Mouse (Mus musculus) liver, embryonic 11.5 days (tissue): ENCODE results near the gene Mal. TPM values are rescaled to one million over a fixed set of nuclear protein-coding genes. Genes with fewer than 3 reads are reported as not detected.

Experiments
- ATAC-seq: fragments of 200-750 bp; cut with Nextera tagmentation; replicated peaks from 2 replicates; pipeline ENCODE4 v1.8.0; 2017; ENCODE audit warnings: moderate number of reproducible peaks, mild to moderate bottlenecking, moderate TSS enrichment, moderate library complexity; ENCODE audit not compliant: low FRiP score
- DNase-seq: peaks from one replicate; pipeline ENCODE4 v3.0.0-alpha.2; 2017; ENCODE audit warnings: low spot score
- H3K27ac ChIP-seq: fragments of 300-500 bp; sonication (generic); 2 replicates; pipeline ENCODE4 v1.5.1; 2014; ENCODE audit warnings: mild to moderate bottlenecking, low read depth, low read length, control low read depth
- H3K27me3 ChIP-seq: fragments of 300-500 bp; sonication (generic); replicated peaks from 2 replicates; pipeline ENCODE4 v1.6.1; 2014; ENCODE audit warnings: low read length, mixed read lengths; ENCODE audit not compliant: control insufficient read depth, insufficient read depth
- H3K36me3 ChIP-seq: fragments of 300-500 bp; sonication (generic); 2 replicates; pipeline ENCODE4 v1.6.1; 2014; ENCODE audit warnings: mild to moderate bottlenecking, low read length, moderate library complexity, mixed read lengths; ENCODE audit not compliant: control insufficient read depth, insufficient read depth
- H3K4me1 ChIP-seq: fragments of 300-500 bp; sonication (generic); replicated peaks from 2 replicates; pipeline ENCODE4 v1.6.1; 2014; ENCODE audit warnings: low read length, mixed read lengths; ENCODE audit not compliant: control insufficient read depth, insufficient read depth
- H3K4me2 ChIP-seq: fragments of 300-500 bp; sonication (generic); 2 replicates; pipeline ENCODE4 v1.6.1; 2014; ENCODE audit warnings: mild to moderate bottlenecking, control low read depth, moderate library complexity
- H3K4me3 ChIP-seq: fragments of 300-500 bp; sonication (generic); 2 replicates; pipeline ENCODE4 v1.5.1; 2014; ENCODE audit warnings: low read depth, low read length, control low read depth
- H3K9ac ChIP-seq: fragments of 300-500 bp; sonication (generic); 2 replicates; pipeline ENCODE4 v1.6.1; 2014; ENCODE audit warnings: low read depth, low read length, control low read depth
- H3K9me3 ChIP-seq: fragments of 300-500 bp; sonication (generic); 2 replicates; pipeline ENCODE4 v1.6.1; 2016; ENCODE audit warnings: low read length, inconsistent platforms, mixed read lengths; ENCODE audit not compliant: control insufficient read depth
- WGBS: fragments of 180-500 bp; shearing (Covaris S2); extraction: QIAGEN DNeasy Blood & Tissue Kit; methylation state at CpG from one replicate; pipeline ENCODE4 v1.1.7; 2014; 5-methylcytosine and 5-hydroxymethylcytosine counted together
- polyA plus RNA-seq: library from polyadenylated mRNA; unstranded; fragments of >200 nt; fragmentation: Nextera tagmentation; extraction: Ambion mirVana; gene quantifications from 2 replicates; pipeline ENCODE4 v1.2.1, GENCODE M21; 2014

Mal gene
- polyA plus RNA-seq, result 0.11 TPM in 1 of 2 replicates, not detected in the other

GRCm38 (mm10) chr2:127656086-127656720 lies at the start of gene Mal:
Mal (minus strand) TSS chr2:127656695.
- no peaks in the 10 kb centered on the region for H3K4me1 ChIP-seq
- H3K4me3 ChIP-seq, result peak within 1 kb of the TSS; percentile 26
- DNase-seq (peak; percentile 43), ATAC-seq (no peak)
- WGBS, result under 1% methylated on average over 43 of the region's 43 CpGs
- H3K27me3 ChIP-seq, result peaks cover 50% of the 10 kb centered on the region
- peak within 1 kb of the TSS; percentile 41 for H3K4me2 ChIP-seq
- H3K9me3 ChIP-seq, result no peaks in the 10 kb centered on the region
- no peak within 1 kb of the TSS for H3K9ac ChIP-seq
- H3K27ac ChIP-seq, result no peak within 1 kb of the TSS
- H3K36me3 ChIP-seq, result no peaks in the 10 kb centered on the region

- H3K36me3 ChIP-seq, result no peaks in the 10 kb centered on the region
- WGBS, result 79% methylated on average over 6 of the region's 6 CpGs
- no peaks in the 10 kb centered on the region for H3K27me3 ChIP-seq
- H3K4me3 ChIP-seq, result no peak overlapping the region
- DNase-seq, result no peak
- no peak overlapping the region for H3K27ac ChIP-seq
- no peak overlapping the region for H3K4me2 ChIP-seq
- no peaks in the 10 kb centered on the region for H3K4me1 ChIP-seq
- no peak overlapping the region for H3K9ac ChIP-seq
- ATAC-seq, result no peak
- H3K9me3 ChIP-seq, result no peaks in the 10 kb centered on the region
Measured at GRCm38 (mm10) chr2:127705267-127705666, 48.8 kb upstream of the Mal start.

- DNase-seq (no peak), ATAC-seq (no peak)
- 84% methylated on average over 4 of the region's 4 CpGs for WGBS
- Histone ChIP-seq H3K27ac (no peak overlapping the region), H3K9me3 (no peaks in the 10 kb centered on the region), H3K4me2 (no peak overlapping the region), H3K4me1 (no peaks in the 10 kb centered on the region), H3K9ac (no peak overlapping the region), H3K27me3 (no peaks in the 10 kb centered on the region; the same call in 1 of the 2 replicates), H3K4me3 (no peak overlapping the region), H3K36me3 (no peaks in the 10 kb centered on the region)
Measured at GRCm38 (mm10) chr2:127689239-127689638, 32.7 kb upstream of the Mal start.

- H3K9ac ChIP-seq, result no peak overlapping the region
- no peak for ATAC-seq
- H3K36me3 ChIP-seq, result no peaks in the 10 kb centered on the region
- no peak overlapping the region for H3K4me2 ChIP-seq
- peak; percentile 33 for DNase-seq
- H3K4me1 ChIP-seq, result no peaks in the 10 kb centered on the region
- H3K27me3 ChIP-seq, result no peaks in the 10 kb centered on the region
- H3K9me3 ChIP-seq, result no peaks in the 10 kb centered on the region
- WGBS, result 36% methylated on average over 12 of the region's 12 CpGs
- no peak overlapping the region for H3K27ac ChIP-seq
- no peak overlapping the region for H3K4me3 ChIP-seq
Measured at GRCm38 (mm10) chr2:127683687-127684331, 27.3 kb upstream of the Mal start.

GRCm38 (mm10) chr2:127667843-127668506 lies 11.5 kb upstream of the Mal start:
- Histone ChIP-seq H3K36me3 (no peaks in the 10 kb centered on the region), H3K4me2 (no peak overlapping the region), H3K27ac (no peak overlapping the region), H3K9me3 (no peaks in the 10 kb centered on the region), H3K4me3 (no peak overlapping the region), H3K4me1 (no peaks in the 10 kb centered on the region), H3K27me3 (no peaks in the 10 kb centered on the region), H3K9ac (no peak overlapping the region)
- 18% methylated on average over 2 of the region's 2 CpGs for WGBS
- ATAC-seq (no peak), DNase-seq (no peak)

GRCm38 (mm10) chr2:127667015-127667414 lies 10.5 kb upstream of the Mal start:
- Histone ChIP-seq H3K4me2 (no peak overlapping the region), H3K27me3 (no peaks in the 10 kb centered on the region), H3K9me3 (no peaks in the 10 kb centered on the region), H3K27ac (no peak overlapping the region), H3K4me3 (no peak overlapping the region), H3K9ac (no peak overlapping the region), H3K36me3 (no peaks in the 10 kb centered on the region), H3K4me1 (no peaks in the 10 kb centered on the region)
- ATAC-seq (no peak), DNase-seq (no peak)

- no peak overlapping the region for H3K4me3 ChIP-seq
- H3K9ac ChIP-seq, result no peak overlapping the region
- ATAC-seq (no peak), DNase-seq (no peak)
- no peaks in the 10 kb centered on the region for H3K4me1 ChIP-seq
- no peak overlapping the region for H3K4me2 ChIP-seq
- H3K27ac ChIP-seq, result no peak overlapping the region
- H3K9me3 ChIP-seq, result no peaks in the 10 kb centered on the region
- WGBS, result 27% methylated on average over 2 of the region's 2 CpGs
- peaks cover 3% of the 10 kb centered on the region for H3K27me3 ChIP-seq
- H3K36me3 ChIP-seq, result no peaks in the 10 kb centered on the region
Measured at GRCm38 (mm10) chr2:127662708-127663107, 6.2 kb upstream of the Mal start.

- no peak overlapping the region for H3K4me2 ChIP-seq
- H3K9me3 ChIP-seq, result no peaks in the 10 kb centered on the region
- peaks cover 50% of the 10 kb centered on the region for H3K27me3 ChIP-seq
- no peak overlapping the region; the same call in 1 of the 2 replicates for H3K4me3 ChIP-seq
- no peaks in the 10 kb centered on the region for H3K4me1 ChIP-seq
- whole genome bisulfite sequencing, result 11% methylated on average over 9 of the region's 9 CpGs
- H3K36me3 ChIP-seq, result no peaks in the 10 kb centered on the region
- no peak overlapping the region for H3K27ac ChIP-seq
- no peak for ATAC-seq
- H3K9ac ChIP-seq, result no peak overlapping the region
- peak; percentile 32 for DNase-seq
Measured at GRCm38 (mm10) chr2:127655419-127655818, 1.1 kb downstream of the Mal start.
